7 mouse cellular contexts compared by ENCODE assay signal in the genomic region with DNA sequence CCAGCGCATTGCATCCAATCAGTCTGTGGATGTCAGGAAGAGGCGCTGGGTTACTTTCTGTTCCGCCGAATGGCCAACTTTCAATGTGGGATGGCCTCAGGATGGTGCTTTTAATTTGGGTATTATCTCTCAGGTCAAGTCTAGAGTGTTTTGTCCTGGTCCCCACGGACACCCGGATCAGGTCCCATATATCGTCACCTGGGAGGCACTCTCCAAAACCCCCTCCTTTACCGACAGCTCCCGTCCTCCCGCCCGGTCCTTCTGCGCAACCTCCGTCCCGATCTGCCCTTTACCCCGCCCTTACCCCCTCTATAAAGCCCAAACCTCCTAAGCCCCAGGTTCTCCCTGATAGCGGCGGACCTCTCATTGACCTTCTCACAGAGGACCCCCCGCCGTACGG. TPM values are rescaled to one million over a fixed set of nuclear protein-coding genes. Genes with fewer than 3 reads are reported as not detected.
DNase-seq lines count a peak whose midpoint lies in the region; ATAC-seq and TF ChIP-seq lines count a peak whose summit lies in the region.
"Not testable (repeated sequence)": the region's sequence is repeated elsewhere in the genome, so short reads cannot be mapped to it uniquely, and the experiment has no call there.

No protein-coding gene starts in this region.

- H3K4me1 ChIP-seq in embryonic facial prominence, embryonic 15.5 days; heart, adult 2 months (ENCODE audit: control insufficient read depth, insufficient read depth, low read length); hindbrain, embryonic 13.5 days (replicated peaks); kidney, embryonic 16.5 days (ENCODE audit: insufficient read depth, low read length); liver, embryonic 12.5 days; midbrain, embryonic 11.5 days (ENCODE audit: control insufficient read depth, insufficient read depth, low read length); small intestine, adult 2 months (ENCODE audit: control insufficient read depth, insufficient read depth, insufficient read length, low read length): not testable (repeated sequence)

- TF ChIP-seq CTCF in heart, adult 2 months (IDR thresholded peaks at IDR 0.05); small intestine, adult 2 months (IDR thresholded peaks at IDR 0.05; ENCODE audit: extremely low read depth, insufficient read length, insufficient replicate concordance, low read depth, low read length): not testable (repeated sequence)

- not testable (repeated sequence) for H3K27ac ChIP-seq in embryonic facial prominence, embryonic 15.5 days (replicated peaks); hindbrain, embryonic 13.5 days; kidney, embryonic 16.5 days (ENCODE audit: low read length); liver, embryonic 12.5 days; midbrain, embryonic 11.5 days (ENCODE audit: low read depth, low read length)
- H3K27ac ChIP-seq in heart, adult 2 months, result peak overlapping the region; percentile 66; the same call in 1 of the 2 replicates
- H3K27ac ChIP-seq in small intestine, adult 2 months (ENCODE audit: insufficient read depth, low read depth, low read length), result peak overlapping the region; percentile 86

- not testable (repeated sequence) for H3K79me2 ChIP-seq in heart, adult 2 months (replicated peaks; ENCODE audit: control insufficient read depth, insufficient read depth, low read length)

- no CpG with 5 or more reads among the region's 20 CpGs for WGBS in embryonic facial prominence, embryonic 15.5 days
- WGBS in heart, adult 2 months, result 0% methylated on average over 1 of the region's 20 CpGs
- no CpG with 5 or more reads among the region's 20 CpGs for WGBS in hindbrain, embryonic 13.5 days
- no CpG with 5 or more reads among the region's 20 CpGs for WGBS in kidney, embryonic 16.5 days
- WGBS in liver, embryonic 12.5 days (ENCODE audit: insufficient replicate concordance), result no CpG with 5 or more reads among the region's 20 CpGs
- WGBS in midbrain, embryonic 11.5 days, result no CpG with 5 or more reads among the region's 20 CpGs
- WGBS in small intestine, adult 2 months, result no CpG with 5 or more reads among the region's 20 CpGs

- not testable (repeated sequence) for TF ChIP-seq POLR2A in heart, adult 2 months (IDR thresholded peaks at IDR 0.05; ENCODE audit: insufficient read depth, low read depth, low read length); small intestine, adult 2 months (IDR thresholded peaks at IDR 0.05; ENCODE audit: low read depth, low read length)

- ATAC-seq in embryonic facial prominence, embryonic 15.5 days (ENCODE audit: insufficient number of reproducible peaks, low FRiP score, low TSS enrichment, low read depth); hindbrain, embryonic 13.5 days (ENCODE audit: low FRiP score); kidney, embryonic 16.5 days (ENCODE audit: low FRiP score, low TSS enrichment); liver, embryonic 12.5 days; midbrain, embryonic 11.5 days (ENCODE audit: low FRiP score): not testable (repeated sequence)

- H3K4me2 ChIP-seq in embryonic facial prominence, embryonic 15.5 days (replicated peaks); kidney, embryonic 16.5 days (replicated peaks; ENCODE audit: low read depth, low read length); liver, embryonic 12.5 days: not testable (repeated sequence)
- peak overlapping the region; percentile 34; the same call in 1 of the 2 replicates for H3K4me2 ChIP-seq in hindbrain, embryonic 13.5 days
- H3K4me2 ChIP-seq in midbrain, embryonic 11.5 days, result 0 out of 2 replicates have a peak overlapping the region, but pooled peaks have one; percentile 23

- not testable (repeated sequence) for H3K27me3 ChIP-seq in embryonic facial prominence, embryonic 15.5 days; heart, adult 2 months (ENCODE audit: control insufficient read depth, insufficient read depth, low read length); hindbrain, embryonic 13.5 days; kidney, embryonic 16.5 days (ENCODE audit: insufficient read depth, low read length); liver, embryonic 12.5 days (replicated peaks); midbrain, embryonic 11.5 days (ENCODE audit: control insufficient read depth, insufficient read depth, low read length); small intestine, adult 2 months (ENCODE audit: control insufficient read depth, insufficient read depth, low read length)

- not testable (repeated sequence) for DNase-seq in heart, adult 2 months; midbrain, embryonic 11.5 days (ENCODE audit: low spot score, missing footprints)

- H3K4me3 ChIP-seq in embryonic facial prominence, embryonic 15.5 days (replicated peaks), result peak overlapping the region; percentile 36
- peak overlapping the region; percentile 35; the same call in 1 of the 2 replicates for H3K4me3 ChIP-seq in heart, adult 2 months
- peak overlapping the region; percentile 37 for H3K4me3 ChIP-seq in hindbrain, embryonic 13.5 days
- H3K4me3 ChIP-seq in kidney, embryonic 16.5 days (ENCODE audit: low read length), result peak overlapping the region; percentile 39
- H3K4me3 ChIP-seq in liver, embryonic 12.5 days, result peak overlapping the region; percentile 51
- H3K4me3 ChIP-seq in midbrain, embryonic 11.5 days (ENCODE audit: low read depth, low read length), result peak overlapping the region; percentile 23; the same call in 1 of the 2 replicates
- H3K4me3 ChIP-seq in small intestine, adult 2 months (ENCODE audit: low read depth, low read length), result peak overlapping the region; percentile 57

- intact Hi-C loops in heart, adult 2 months (cut with DNase I), result not testable (repeated sequence)

- not testable (repeated sequence) for H3K9ac ChIP-seq in embryonic facial prominence, embryonic 15.5 days; heart, adult 2 months (ENCODE audit: low read depth, low read length); hindbrain, embryonic 13.5 days; kidney, embryonic 16.5 days (replicated peaks; ENCODE audit: low read length); liver, embryonic 12.5 days; midbrain, embryonic 11.5 days (ENCODE audit: low read length)

- H3K36me3 ChIP-seq in embryonic facial prominence, embryonic 15.5 days; heart, adult 2 months (ENCODE audit: control insufficient read depth, insufficient read depth, low read length); hindbrain, embryonic 13.5 days; kidney, embryonic 16.5 days (ENCODE audit: insufficient read depth, low read length); liver, embryonic 12.5 days; midbrain, embryonic 11.5 days (ENCODE audit: control insufficient read depth, insufficient read depth, low read length); small intestine, adult 2 months (ENCODE audit: control insufficient read depth, insufficient read depth, low read length): not testable (repeated sequence)

- not testable (repeated sequence) for H3K9me3 ChIP-seq in embryonic facial prominence, embryonic 15.5 days (replicated peaks); hindbrain, embryonic 13.5 days; kidney, embryonic 16.5 days (ENCODE audit: low read length); liver, embryonic 12.5 days (replicated peaks); midbrain, embryonic 11.5 days (ENCODE audit: control insufficient read depth, low read length)

- not testable (repeated sequence) for TF ChIP-seq EP300 in heart, adult 2 months (IDR thresholded peaks at IDR 0.05; ENCODE audit: insufficient read depth, low read depth, low read length)

RNA-seq across cellular contexts. Expression of gene Chd9, which starts 59.2 kb away (rescaled TPM):
- polyA plus RNA-seq in embryonic facial prominence, embryonic 15.5 days (2015; fragmentation: Nextera tagmentation; extraction: Ambion mirVana), result 139 and 146 TPM in 2 replicates
- 10 to 100 TPM; 43.5 to 49.7 TPM for total RNA-seq in heart, adult 2 months (2021)
- 54.4 and 54.6 TPM in 2 replicates for polyA plus RNA-seq in heart, adult 2 months (2012; rRNA removed)
- 76.4 and 89.0 TPM in 2 replicates for polyA plus RNA-seq in hindbrain, embryonic 13.5 days (2015; fragmentation: Nextera tagmentation; extraction: Ambion mirVana)
- polyA plus RNA-seq in kidney, embryonic 16.5 days (2015; fragmentation: Nextera tagmentation; extraction: Ambion mirVana), result 88.1 and 97.1 TPM in 2 replicates
- polyA plus RNA-seq in liver, embryonic 12.5 days (2016; fragmentation: Nextera tagmentation; extraction: Ambion mirVana), result 15.2 and 15.7 TPM in 2 replicates
- polyA plus RNA-seq in midbrain, embryonic 11.5 days (2014; fragmentation: Nextera tagmentation; extraction: Ambion mirVana), result 35.8 and 38.1 TPM in 2 replicates
- polyA plus RNA-seq in small intestine, adult 2 months (2012; rRNA removed), result 200 and 339 TPM in 2 replicates
